In the genomic region with DNA sequence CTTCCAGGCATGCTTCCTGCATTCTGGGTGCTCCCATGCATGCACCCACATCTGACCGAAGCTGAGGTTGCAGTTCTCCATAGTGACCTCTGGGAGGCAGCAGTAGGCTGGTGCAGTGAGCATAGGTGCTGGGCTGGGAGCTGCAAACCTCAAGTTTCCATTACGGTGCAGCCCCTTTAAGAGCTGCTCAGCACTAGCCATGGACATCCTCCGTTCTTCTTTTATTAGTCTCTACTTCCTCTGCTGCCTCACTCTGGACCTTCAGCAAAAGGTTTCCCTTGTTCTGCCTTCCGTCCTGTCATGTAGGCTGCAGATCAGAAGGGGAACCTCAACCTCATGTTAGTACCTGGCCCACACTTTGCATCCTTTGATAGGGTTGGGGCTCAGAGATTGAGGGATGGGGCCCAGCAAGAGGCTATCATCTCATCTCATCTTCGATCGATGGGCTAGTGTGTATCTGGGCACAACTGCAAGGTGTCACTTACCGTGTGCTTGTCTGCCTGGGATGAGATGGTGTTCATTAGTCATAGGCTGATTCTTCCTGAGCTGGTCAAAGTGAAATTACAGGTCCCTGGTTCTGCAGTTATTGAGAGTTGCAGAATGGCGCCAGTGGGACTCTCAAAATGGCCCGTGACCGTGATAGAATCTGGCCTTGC, we compare ENCODE assay signal across 8 mouse cellular contexts. TPM values are rescaled to one million over a fixed set of nuclear protein-coding genes. Genes with fewer than 3 reads are reported as not detected.
DNase-seq lines count a peak whose midpoint lies in the region; ATAC-seq and TF ChIP-seq lines count a peak whose summit lies in the region.

No protein-coding gene starts in this region.

- H3K4me2 ChIP-seq in heart, embryonic 11.5 days: peak overlapping the region; percentile 94
- peak overlapping the region; percentile 99 for H3K4me2 ChIP-seq in kidney, embryonic 15.5 days
- peak overlapping the region; percentile 77 for H3K4me2 ChIP-seq in liver, embryonic 16.5 days (ENCODE audit: low read depth, low read length)
- peak overlapping the region; percentile 89 for H3K4me2 ChIP-seq in neural tube, embryonic 13.5 days

- H3K9ac ChIP-seq in heart, embryonic 11.5 days (ENCODE audit: low read depth, low read length): no peak overlapping the region
- H3K9ac ChIP-seq in kidney, embryonic 15.5 days: no peak overlapping the region
- no peak overlapping the region for H3K9ac ChIP-seq in liver, embryonic 16.5 days (ENCODE audit: low read depth, low read length)
- H3K9ac ChIP-seq in neural tube, embryonic 13.5 days: peak overlapping the region; percentile 80

- peaks cover 14% of the 10 kb centered on the region for H3K36me3 ChIP-seq in C2C12 (ENCODE audit: control insufficient read depth, insufficient read depth)
- H3K36me3 ChIP-seq in heart, embryonic 11.5 days (ENCODE audit: control insufficient read depth, insufficient read depth, low read length): no peaks in the 10 kb centered on the region
- H3K36me3 ChIP-seq in kidney, embryonic 15.5 days: no peaks in the 10 kb centered on the region
- 0 out of 2 replicates have a peak, but pooled peaks cover under 1% of the 10 kb centered on the region for H3K36me3 ChIP-seq in liver, embryonic 16.5 days (ENCODE audit: control insufficient read depth, insufficient read depth)
- H3K36me3 ChIP-seq in neural tube, embryonic 13.5 days: no peaks in the 10 kb centered on the region

- peaks cover 40% of the 10 kb centered on the region for H3K4me1 ChIP-seq in heart, embryonic 11.5 days (ENCODE audit: control insufficient read depth, insufficient read depth, low read length)
- peaks cover 60% of the 10 kb centered on the region for H3K4me1 ChIP-seq in kidney, embryonic 15.5 days
- peaks cover 49% of the 10 kb centered on the region for H3K4me1 ChIP-seq in liver, embryonic 16.5 days (ENCODE audit: control insufficient read depth, low read depth, low read length)
- peaks cover 73% of the 10 kb centered on the region for H3K4me1 ChIP-seq in neural tube, embryonic 13.5 days (replicated peaks)

- peak; percentile 18; the same call in 1 of the 2 replicates for ATAC-seq in heart, embryonic 11.5 days (replicated peaks; ENCODE audit: insufficient number of reproducible peaks, low FRiP score, low TSS enrichment)
- peak; percentile 24 for ATAC-seq in kidney, embryonic 15.5 days (replicated peaks; ENCODE audit: low FRiP score)
- peak; percentile 40 for ATAC-seq in liver, embryonic 16.5 days (ENCODE audit: low read depth)
- peak; percentile 30 for ATAC-seq in neural tube, embryonic 13.5 days (ENCODE audit: low read depth)

- no peak overlapping the region for H3ac ChIP-seq in C2C12 (ENCODE audit: control insufficient read depth, insufficient read length, low read depth)

- WGBS in heart, embryonic 11.5 days (ENCODE audit: insufficient replicate concordance): 14% methylated on average over 10 of the region's 10 CpGs
- 8% methylated on average over 10 of the region's 10 CpGs for WGBS in kidney, embryonic 15.5 days
- WGBS in liver, embryonic 16.5 days (ENCODE audit: insufficient replicate concordance): 5% methylated on average over 10 of the region's 10 CpGs
- 5% methylated on average over 10 of the region's 10 CpGs for WGBS in neural tube, embryonic 13.5 days

- H3K27ac ChIP-seq in heart, embryonic 11.5 days (ENCODE audit: low read depth, low read length): no peak overlapping the region
- H3K27ac ChIP-seq in kidney, embryonic 15.5 days: no peak overlapping the region
- H3K27ac ChIP-seq in liver, embryonic 16.5 days (ENCODE audit: low read length): no peak overlapping the region
- H3K27ac ChIP-seq in neural tube, embryonic 13.5 days (replicated peaks): peak overlapping the region; percentile 62

- TF ChIP-seq CTCF in C2C12 (IDR thresholded peaks at IDR 0.05; ENCODE audit: control insufficient read depth, insufficient read depth, insufficient read length): peak; percentile 87

- H3K9me3 ChIP-seq in heart, embryonic 11.5 days (replicated peaks; ENCODE audit: control insufficient read depth, low read length): no peaks in the 10 kb centered on the region
- H3K9me3 ChIP-seq in kidney, embryonic 15.5 days (replicated peaks): no peaks in the 10 kb centered on the region
- H3K9me3 ChIP-seq in liver, embryonic 16.5 days (replicated peaks; ENCODE audit: control insufficient read depth, low read length): no peaks in the 10 kb centered on the region
- H3K9me3 ChIP-seq in neural tube, embryonic 13.5 days: no peaks in the 10 kb centered on the region

- no peaks in the 10 kb centered on the region for H3K27me3 ChIP-seq in C2C12 (ENCODE audit: control insufficient read depth, insufficient read depth, insufficient read length)
- peaks cover 17% of the 10 kb centered on the region for H3K27me3 ChIP-seq in heart, embryonic 11.5 days (ENCODE audit: control insufficient read depth, insufficient read depth, low read length)
- peaks cover 16% of the 10 kb centered on the region for H3K27me3 ChIP-seq in kidney, embryonic 15.5 days
- peaks cover 26% of the 10 kb centered on the region for H3K27me3 ChIP-seq in liver, embryonic 16.5 days (ENCODE audit: control insufficient read depth, insufficient read depth, low read depth, low read length)
- H3K27me3 ChIP-seq in neural tube, embryonic 13.5 days: peaks cover 38% of the 10 kb centered on the region

- H3K79me3 ChIP-seq in C2C12 (ENCODE audit: low read depth): peaks cover 64% of the 10 kb centered on the region

- no peak overlapping the region for H3K4me3 ChIP-seq in C2C12 (ENCODE audit: insufficient read depth, poor library complexity, severe bottlenecking)
- H3K4me3 ChIP-seq in heart, embryonic 11.5 days (ENCODE audit: low read depth, low read length): peak overlapping the region; percentile 62
- peak overlapping the region; percentile 64 for H3K4me3 ChIP-seq in kidney, embryonic 15.5 days (replicated peaks)
- peak overlapping the region; percentile 55; the same call in 1 of the 2 replicates for H3K4me3 ChIP-seq in liver, embryonic 16.5 days (ENCODE audit: low read depth, low read length)
- peak overlapping the region; percentile 62 for H3K4me3 ChIP-seq in neural tube, embryonic 13.5 days

- DNase-seq in T-cell, adult 2 months (ENCODE audit: low spot score): peak; percentile 73
- peak; percentile 88 for DNase-seq in embryo, embryonic 10 days (ENCODE audit: low spot score)
- DNase-seq in thymus, postnatal 25 days: peak; percentile 73

- H3K79me2 ChIP-seq in C2C12 (ENCODE audit: control insufficient read depth, insufficient read depth): peaks cover 91% of the 10 kb centered on the region

TF ChIP-seq in C2C12, 6 proteins besides CTCF, POLR2A, EP300 and RAD21:
- no peak for TF ChIP-seq MAX (IDR thresholded peaks at IDR 0.05)
- no peak for TF ChIP-seq FOSL1 (IDR thresholded peaks at IDR 0.05; ENCODE audit: insufficient read depth, low read length, poor library complexity, severe bottlenecking)
- no peak for TF ChIP-seq MYOG (IDR thresholded peaks at IDR 0.05; ENCODE audit: control insufficient read depth, extremely low read depth, insufficient read length)
- TF ChIP-seq USF1 (IDR thresholded peaks at IDR 0.05; ENCODE audit: low read depth): no peak
- no peak for TF ChIP-seq CEBPB (IDR thresholded peaks at IDR 0.05; ENCODE audit: low read depth)
- no peak for TF ChIP-seq MYOD1 (IDR thresholded peaks at IDR 0.05; ENCODE audit: control insufficient read depth, insufficient read length, low read depth)

RNA-seq across cellular contexts. Expression of gene Tspan4, which starts 5.9 kb away (rescaled TPM):
- 278 TPM for polyA plus RNA-seq in C2C12 (2012; fragmentation: generic; extraction: Trizol)
- 58.9 and 69.1 TPM in 2 replicates for polyA plus RNA-seq in heart, embryonic 11.5 days (2014; fragmentation: Nextera tagmentation; extraction: Ambion mirVana)
- polyA plus RNA-seq in kidney, embryonic 15.5 days (2015; fragmentation: Nextera tagmentation; extraction: Ambion mirVana): 91.6 and 93.4 TPM in 2 replicates
- polyA plus RNA-seq in liver, embryonic 16.5 days (2015; fragmentation: Nextera tagmentation; extraction: Ambion mirVana): 46.1 and 47.2 TPM in 2 replicates
- polyA plus RNA-seq in neural tube, embryonic 13.5 days (2015; fragmentation: Nextera tagmentation; extraction: Ambion mirVana): 54.3 and 57.1 TPM in 2 replicates

RNA-seq across cellular contexts. Expression of gene Polr2l, which starts 6.0 kb away (rescaled TPM):
- 124 TPM for polyA plus RNA-seq in C2C12 (2012; fragmentation: generic; extraction: Trizol)
- polyA plus RNA-seq in heart, embryonic 11.5 days (2014; fragmentation: Nextera tagmentation; extraction: Ambion mirVana): 71.5 and 72.9 TPM in 2 replicates
- 78.7 and 81.5 TPM in 2 replicates for polyA plus RNA-seq in kidney, embryonic 15.5 days (2015; fragmentation: Nextera tagmentation; extraction: Ambion mirVana)
- polyA plus RNA-seq in liver, embryonic 16.5 days (2015; fragmentation: Nextera tagmentation; extraction: Ambion mirVana): 36.4 and 39.2 TPM in 2 replicates
- 79.3 and 85.0 TPM in 2 replicates for polyA plus RNA-seq in neural tube, embryonic 13.5 days (2015; fragmentation: Nextera tagmentation; extraction: Ambion mirVana)

RNA-seq across cellular contexts. Expression of gene Cd151, which starts 13.8 kb away (rescaled TPM):
- 334 TPM for polyA plus RNA-seq in C2C12 (2012; fragmentation: generic; extraction: Trizol)
- polyA plus RNA-seq in heart, embryonic 11.5 days (2014; fragmentation: Nextera tagmentation; extraction: Ambion mirVana): 61.3 and 101 TPM in 2 replicates
- 30.9 and 34.8 TPM in 2 replicates for polyA plus RNA-seq in kidney, embryonic 15.5 days (2015; fragmentation: Nextera tagmentation; extraction: Ambion mirVana)
- polyA plus RNA-seq in liver, embryonic 16.5 days (2015; fragmentation: Nextera tagmentation; extraction: Ambion mirVana): 5.3 and 6.9 TPM in 2 replicates
- 19.1 and 22.7 TPM in 2 replicates for polyA plus RNA-seq in neural tube, embryonic 13.5 days (2015; fragmentation: Nextera tagmentation; extraction: Ambion mirVana)

RNA-seq across cellular contexts. Expression of gene Cracr2b, which starts 20.1 kb away (rescaled TPM):
- 4.5 TPM for polyA plus RNA-seq in C2C12 (2012; fragmentation: generic; extraction: Trizol)
- polyA plus RNA-seq in heart, embryonic 11.5 days (2014; fragmentation: Nextera tagmentation; extraction: Ambion mirVana): 11.5 and 14.3 TPM in 2 replicates
- polyA plus RNA-seq in kidney, embryonic 15.5 days (2015; fragmentation: Nextera tagmentation; extraction: Ambion mirVana): 19.3 and 22.0 TPM in 2 replicates
- polyA plus RNA-seq in liver, embryonic 16.5 days (2015; fragmentation: Nextera tagmentation; extraction: Ambion mirVana): 3.7 and 4.8 TPM in 2 replicates
- polyA plus RNA-seq in neural tube, embryonic 13.5 days (2015; fragmentation: Nextera tagmentation; extraction: Ambion mirVana): 5.3 and 9.8 TPM in 2 replicates

RNA-seq across cellular contexts. Expression of gene Pnpla2, which starts 26.0 kb away (rescaled TPM):
- 32.8 TPM for polyA plus RNA-seq in C2C12 (2012; fragmentation: generic; extraction: Trizol)
- polyA plus RNA-seq in heart, embryonic 11.5 days (2014; fragmentation: Nextera tagmentation; extraction: Ambion mirVana): 28.7 and 35.3 TPM in 2 replicates
- 36.3 and 41.7 TPM in 2 replicates for polyA plus RNA-seq in kidney, embryonic 15.5 days (2015; fragmentation: Nextera tagmentation; extraction: Ambion mirVana)
- polyA plus RNA-seq in liver, embryonic 16.5 days (2015; fragmentation: Nextera tagmentation; extraction: Ambion mirVana): 14.9 and 15.5 TPM in 2 replicates
- 17.1 and 17.6 TPM in 2 replicates for polyA plus RNA-seq in neural tube, embryonic 13.5 days (2015; fragmentation: Nextera tagmentation; extraction: Ambion mirVana)
